In genomic region chr4:95301907-95302306, GRCm38 (mm10) we compare ENCODE assay signal across 21 mouse cellular contexts.
"Had no signal": no experiment of that assay in that cellular context is flagged by ENCODE, and none has a peak within 500 bp of the region (broad histone marks: within the 10 kb centered on the region; RNA-seq: fewer than 3 reads in every experiment).

No protein-coding gene starts in this region.

- H3K4me1 ChIP-seq: liver, embryonic 15.5 days; neural tube, embryonic 12.5 days; neural tube, embryonic 15.5 days had no signal

- H3K9ac ChIP-seq: kidney, embryonic 15.5 days; limb, embryonic 12.5 days; limb, embryonic 15.5 days; liver, embryonic 12.5 days; liver, embryonic 15.5 days; neural tube, embryonic 12.5 days; neural tube, embryonic 15.5 days had no signal

- H3K27me3 ChIP-seq: kidney, embryonic 15.5 days; limb, embryonic 12.5 days; limb, embryonic 15.5 days; liver, embryonic 12.5 days; liver, embryonic 15.5 days; neural tube, embryonic 12.5 days; neural tube, embryonic 15.5 days had no signal

- H3K9me3 ChIP-seq: kidney, embryonic 15.5 days; limb, embryonic 12.5 days; limb, embryonic 15.5 days; liver, embryonic 12.5 days; liver, embryonic 15.5 days; neural tube, embryonic 12.5 days; neural tube, embryonic 15.5 days had no signal

- H3K4me2 ChIP-seq: kidney, embryonic 15.5 days; limb, embryonic 12.5 days; limb, embryonic 15.5 days; liver, embryonic 12.5 days; liver, embryonic 15.5 days; midbrain, embryonic 11.5 days; neural tube, embryonic 12.5 days; neural tube, embryonic 15.5 days had no signal

- H3K4me3 ChIP-seq: kidney, embryonic 15.5 days; left cerebral cortex, adult 2 months; limb, embryonic 12.5 days; limb, embryonic 15.5 days; liver, embryonic 12.5 days; liver, embryonic 15.5 days; neural tube, embryonic 12.5 days; neural tube, embryonic 15.5 days had no signal

- H3K27ac ChIP-seq: kidney, embryonic 15.5 days; left cerebral cortex, adult 2 months; limb, embryonic 12.5 days; limb, embryonic 15.5 days; liver, embryonic 12.5 days; liver, embryonic 15.5 days; neural tube, embryonic 12.5 days; neural tube, embryonic 15.5 days had no signal

- DNase-seq: kidney, adult 11 months; kidney, adult 8-10 months; kidney, postnatal 10 days; kidney, postnatal 36 days; layer of hippocampus, postnatal 36 days; lung, adult 2 months; lung, postnatal 14 days; lung, postnatal 4 days; midbrain, embryonic 14.5 days; right cerebral cortex, adult 18-20 months; right cerebral cortex, postnatal 14 days; right cerebral cortex, postnatal 4 days had no signal

- ATAC-seq: liver, embryonic 12.5 days had no signal

- H3K36me3 ChIP-seq: kidney, embryonic 15.5 days; limb, embryonic 12.5 days; limb, embryonic 15.5 days; liver, embryonic 12.5 days; liver, embryonic 15.5 days; neural tube, embryonic 12.5 days; neural tube, embryonic 15.5 days had no signal
